Mouse (Mus musculus): ENCODE measurements at regions not wholly inside any gene's neighbourhood (a gene's known extent, or its start where the extent isn't known, plus 50 kb on each side); places are given as distances from the start of the nearest gene placed in this dataset.

- TF ChIP-seq POLR2A (IDR thresholded peaks at IDR 0.05; ENCODE audit: insufficient read depth, low read depth, low read length) (no peak), CTCF (IDR thresholded peaks at IDR 0.05; ENCODE audit: insufficient read depth, low read depth, low read length) (no peak)
These were observed 119.0 kb upstream of the Astn2 start for GRCm38 (mm10) chr4:66523238-66523885.

Data from olfactory bulb, adult 2 months (tissue).